Mouse (Mus musculus) cerebellum, adult 2 months (tissue): ENCODE data around the gene Hoxb6.

Source experiments
- CTCF ChIP-seq: fragments of 200-500 bp; IDR thresholded peaks from 2 replicates; pipeline ENCODE4 v1.5.1; 2011; ENCODE audit warnings: low read depth, mild to moderate bottlenecking, control low read depth, low read length, moderate library complexity, borderline replicate concordance; ENCODE audit not compliant: insufficient read depth
- POLR2A ChIP-seq: fragments of 200-500 bp; IDR thresholded peaks from 2 replicates; pipeline ENCODE4 v1.6.1; 2011; ENCODE audit warnings: low read length, control low read depth, borderline replicate concordance; ENCODE audit not compliant: insufficient read depth

- no peak for TF ChIP-seq CTCF
- TF ChIP-seq POLR2A = no peak
Observed at GRCm38 (mm10) chr11:96275896-96276295, 16.4 kb upstream of the Hoxb6 start.
